Mouse (Mus musculus) Patski (cell line): Measurements from ENCODE around the gene Ampd2. TPM values are rescaled to one million over a fixed set of nuclear protein-coding genes. Genes with fewer than 3 reads are reported as not detected.

Experiments
- ATAC-seq: fragments of 100-300 bp; one replicate; pipeline ENCODE4 v1.8.0; 2021
- CTCF ChIA-PET: fragments of 350-600 bp; sonication (Branson Sonifier 250); formaldehyde crosslinking; loops from one replicate; lab custom pipeline; 2022; ENCODE audit warnings: inconsistent platforms; lab: Charles Lee
- POLR2A ChIA-PET: fragments of 350-600 bp; sonication (Branson Sonifier 250); formaldehyde crosslinking; loops from one replicate; lab custom pipeline; 2022; ENCODE audit warnings: antibody characterized with exemption, inconsistent platforms; lab: Charles Lee
- DNase-seq: peaks from one replicate; pipeline ENCODE4 v3.0.0-alpha.2; 2011; ENCODE audit warnings: low read depth, low spot score
- H3K27me3 ChIP-seq: fragments of 371-371 bp; one replicate; pipeline ENCODE4 v1.5.1; 2021
- CTCF ChIP-seq: fragments of 100-300 bp; IDR thresholded peaks from one replicate; pipeline ENCODE4 v1.5.1; 2021
- in situ Hi-C: fragments of 300-500 bp; cut with MboI; formaldehyde crosslinking; loops from 3 replicates; pipeline ENCODE4 v1.11.1; 2018; ENCODE audit warnings: low pct_unique_long_range_greater_than_20kb, mixed read lengths
- polyA plus RNA-seq: library from polyadenylated mRNA; unstranded; gene quantifications from one replicate; pipeline ENCODE4 v1.2.3, GENCODE M21; 2021

The Ampd2 gene
- polyA plus RNA-seq, 1 experiment from 2014 or later, result 78.2 TPM

- CTCF ChIA-PET, result interaction anchor here (0.9 to 1.7 kb wide), 2 partner anchors 19 to 34 kb away, joined by 3 to 4 read pairs; partner anchors contain the start of gene Gstm4
- in situ Hi-C loops, result no loop called here
- POLR2A ChIA-PET, result no interaction called here
- DNase-seq (no peak), ATAC-seq (no peak)
- no peaks in the 10 kb centered on the region for H3K27me3 ChIP-seq
- no peak for TF ChIP-seq CTCF
Observed at GRCm38 (mm10) chr3:108026597-108026996, 59.9 kb downstream of the Ampd2 start.

DNA sequence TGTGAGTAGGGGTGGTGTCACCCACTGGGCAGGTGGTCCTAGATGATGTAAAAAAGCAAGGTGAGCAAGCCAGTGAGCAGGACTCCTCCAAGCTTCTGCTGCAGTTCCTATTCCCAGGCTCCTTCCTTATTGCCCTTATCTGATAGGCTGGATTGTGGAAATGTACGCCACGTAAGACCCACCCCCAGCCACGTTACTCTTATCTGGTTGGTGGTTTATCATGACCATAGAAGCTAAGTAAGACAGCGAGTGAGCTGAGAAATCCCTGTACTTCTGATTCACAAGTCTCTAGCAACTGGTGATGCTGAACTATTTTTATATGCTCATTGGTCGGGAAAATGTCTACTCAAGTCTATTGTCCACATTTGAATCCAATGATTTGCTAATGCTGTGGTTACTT is 60.4 kb downstream of the Ampd2 start:
- in situ Hi-C loops, result no loop called here
- ChIA-PET CTCF (interaction anchor here (1.2 kb wide), 1 partner anchor 159 kb away, joined by 3 read pairs; no protein-coding TSS in a partner anchor), POLR2A (no interaction called here)
- ATAC-seq, result no peak
- TF ChIP-seq CTCF, result no peak
- DNase-seq, result no peak
- H3K27me3 ChIP-seq, result no peaks in the 10 kb centered on the region

- ChIA-PET CTCF (interaction anchor here (1.2 kb wide), 1 partner anchor 159 kb away, joined by 3 read pairs; no protein-coding TSS in a partner anchor), POLR2A (no interaction called here)
- TF ChIP-seq CTCF, result no peak
- ATAC-seq, result no peak
- in situ Hi-C loops, result no loop called here
- DNase-seq, result no peak
- H3K27me3 ChIP-seq, result no peaks in the 10 kb centered on the region
Observed at GRCm38 (mm10) chr3:108025318-108025717, 61.1 kb downstream of the Ampd2 start.

Other genes with a start within 250 kb of the Ampd2 start
- not detected for gene Eps8l3, start 209.4 kb downstream of the Ampd2 start, polyA plus RNA-seq
- gene Gstm5, start 190.8 kb downstream of the Ampd2 start, polyA plus RNA-seq, result 150 TPM
- 13.3 TPM for gene Gstm7, start 154.8 kb downstream of the Ampd2 start, polyA plus RNA-seq
- 0.15 TPM for gene Gstm6, start 142.9 kb downstream of the Ampd2 start, polyA plus RNA-seq
- not detected for gene Gstm3, start 117.4 kb downstream of the Ampd2 start, polyA plus RNA-seq
- gene Gstm2, start 100.2 kb downstream of the Ampd2 start, polyA plus RNA-seq, result 11.7 TPM
- 145 TPM for gene Gstm1, start 68.7 kb downstream of the Ampd2 start, polyA plus RNA-seq
- 17.1 TPM for gene Gstm4, start 41.8 kb downstream of the Ampd2 start, polyA plus RNA-seq
- 2.7 TPM for gene Gnat2, start 6.1 kb upstream of the Ampd2 start, polyA plus RNA-seq
- gene Gnai3, start 59.5 kb upstream of the Ampd2 start, polyA plus RNA-seq, result 136 TPM
- gene Gpr61, start 68.2 kb upstream of the Ampd2 start, polyA plus RNA-seq, result 0.04 TPM
- 16.6 TPM for gene Amigo1, start 99.7 kb upstream of the Ampd2 start, polyA plus RNA-seq
- 9.2 TPM for gene Cyb561d1, start 114.6 kb upstream of the Ampd2 start, polyA plus RNA-seq
- 17.4 TPM for gene Atxn7l2, start 124.3 kb upstream of the Ampd2 start, polyA plus RNA-seq
- not detected for gene Sypl2, start 140.0 kb upstream of the Ampd2 start, polyA plus RNA-seq
- gene Psma5, start 170.3 kb upstream of the Ampd2 start, polyA plus RNA-seq, result 239 TPM
- 125 TPM for gene Sort1, start 197.4 kb upstream of the Ampd2 start, polyA plus RNA-seq